Mouse (Mus musculus) regulatory T cell (primary cell): ENCODE results near the gene Pheta1.

Source experiments
- in situ Hi-C: fragments of 300-600 bp; cut with MboI, MseI; formaldehyde crosslinking; loops from one replicate; pipeline ENCODE4 v1.15.1; 2025; ENCODE audit warnings: high pct_unique_total_duplicates

The Pheta1 gene

DNA sequence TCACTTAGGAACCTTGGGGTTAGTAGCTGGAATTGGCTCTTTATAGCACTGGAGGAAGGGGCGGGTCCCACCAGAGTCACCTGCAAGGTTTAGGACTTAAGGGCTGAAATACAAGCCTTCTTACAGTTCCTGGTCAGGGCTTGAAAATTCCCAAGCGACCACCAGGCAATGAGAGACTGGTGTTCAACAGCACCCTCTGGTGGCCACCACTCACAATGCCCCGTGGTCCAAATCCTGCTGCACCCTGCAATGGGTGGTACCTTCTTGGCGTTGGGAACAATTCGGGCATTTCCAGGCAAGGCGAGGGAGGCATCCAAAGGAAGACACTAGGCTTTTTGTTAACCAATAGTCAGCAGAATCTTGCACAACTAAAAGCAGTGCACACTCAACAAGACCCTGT lies 30.4 kb downstream of the Pheta1 start:
- in situ Hi-C loops, result no loop called here

GRCm38 (mm10) chr5:121883356-121883755 lies 34.6 kb downstream of the Pheta1 start:
- in situ Hi-C loops, result no loop called here

- in situ Hi-C loops, result no loop called here
Observed at GRCm38 (mm10) chr5:121889375-121889774, 40.6 kb downstream of the Pheta1 start.

GRCm38 (mm10) chr5:121889819-121890362 lies 41.1 kb downstream of the Pheta1 start:
- in situ Hi-C loops, result no loop called here

- in situ Hi-C loops, result no loop called here
Observed at GRCm38 (mm10) chr5:121890925-121891324, 42.1 kb downstream of the Pheta1 start.

GRCm38 (mm10) chr5:121892281-121892680 lies 43.5 kb downstream of the Pheta1 start:
- in situ Hi-C loops, result no loop called here

GRCm38 (mm10) chr5:121893581-121893980 lies 44.8 kb downstream of the Pheta1 start:
- in situ Hi-C loops, result no loop called here

DNA sequence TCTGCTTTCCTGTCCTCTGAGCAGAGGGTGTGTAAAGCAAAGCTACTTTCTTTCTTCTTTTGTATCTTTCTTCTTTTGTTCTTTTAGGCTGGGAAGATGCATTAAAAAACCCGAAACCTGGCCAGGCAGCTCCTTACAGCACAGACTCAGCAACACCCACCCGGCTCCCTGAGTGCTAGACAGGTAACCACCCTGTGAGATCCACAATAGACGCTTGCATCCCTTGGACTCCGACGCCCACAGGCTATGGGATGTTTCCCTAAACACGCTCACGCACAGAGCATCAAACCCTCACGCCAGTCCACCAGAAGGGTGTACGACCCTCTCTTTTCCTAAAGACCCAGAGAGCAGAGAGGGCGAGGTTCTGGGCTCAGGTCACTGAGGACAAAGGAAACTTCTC lies 45.9 kb downstream of the Pheta1 start:
- in situ Hi-C loops, result no loop called here

DNA sequence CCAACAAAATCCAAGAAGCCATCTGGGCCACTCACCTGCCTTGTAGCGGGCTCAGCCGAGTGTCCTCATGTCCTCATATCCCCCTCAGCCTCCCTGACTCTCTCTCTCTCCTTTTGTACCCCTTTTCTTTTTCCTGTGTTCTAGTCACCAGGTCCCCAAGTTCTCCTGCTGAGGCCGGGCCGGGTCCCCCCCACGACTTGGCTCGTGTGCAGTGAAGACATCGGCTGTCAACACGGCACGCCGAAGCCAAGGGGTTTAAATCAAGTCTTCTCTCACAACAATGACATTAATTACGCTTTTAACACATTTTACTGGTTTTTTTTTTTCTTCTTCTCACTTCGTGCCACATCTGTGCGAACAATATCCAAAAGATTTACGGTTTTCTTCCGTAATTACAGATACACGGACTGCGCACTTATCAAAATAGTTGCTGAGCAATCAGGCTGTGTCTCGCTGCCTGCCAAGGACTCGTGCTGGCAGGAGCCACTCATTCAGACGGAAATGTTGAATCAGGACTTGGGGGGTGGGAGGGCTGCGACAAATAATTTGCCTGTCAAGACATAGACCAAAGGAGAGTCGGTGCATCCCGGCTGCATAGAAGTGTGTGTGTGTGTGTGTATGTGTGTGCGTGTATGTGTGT lies 46.5 kb downstream of the Pheta1 start:
- in situ Hi-C loops, result no loop called here

DNA sequence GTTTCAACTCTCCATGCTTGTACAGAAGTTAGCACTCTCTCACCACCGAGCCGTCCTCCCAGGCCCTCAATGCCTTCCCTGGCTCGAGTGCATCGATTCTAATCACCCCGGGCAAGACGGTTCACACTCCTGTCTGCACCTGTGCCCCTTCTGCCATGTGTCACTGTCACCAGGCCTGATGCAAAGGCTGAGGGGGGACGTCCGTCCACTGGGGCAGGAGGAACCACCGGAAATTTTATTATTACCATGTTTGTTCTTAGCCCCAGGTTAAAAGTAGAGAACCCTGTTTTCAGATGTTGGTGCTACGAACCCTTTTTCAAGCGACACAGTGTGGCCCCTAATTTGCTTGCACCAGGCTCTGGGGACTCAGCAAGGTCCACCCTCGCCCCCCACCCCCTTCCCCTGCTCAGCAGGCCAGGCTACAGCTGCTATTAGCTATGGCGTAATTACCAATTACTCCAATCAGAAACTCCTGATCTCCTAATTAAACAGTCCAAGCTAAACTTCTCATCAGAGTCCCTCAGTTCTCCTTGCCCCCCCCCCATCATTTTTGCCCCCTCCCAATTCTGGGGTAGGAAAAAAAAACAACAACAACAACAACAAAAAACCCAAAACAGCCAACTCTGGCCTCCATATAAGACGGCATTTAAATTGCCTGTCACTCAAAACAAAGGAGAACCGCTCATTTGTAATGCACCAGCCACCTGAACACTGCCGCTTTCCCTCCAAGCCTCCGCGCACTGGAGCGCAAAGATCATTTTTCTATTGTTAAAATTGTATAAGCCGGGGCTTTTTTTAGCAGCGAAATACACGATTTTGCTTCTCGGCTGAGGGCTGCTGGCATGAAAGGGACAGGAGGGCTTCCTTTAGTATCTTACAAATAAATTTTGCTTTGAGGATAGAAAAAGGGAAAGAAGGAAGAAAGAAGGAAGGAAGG lies 54.3 kb downstream of the Pheta1 start:
- in situ Hi-C loops, result no loop called here
